20 mouse cellular contexts compared by ENCODE assay signal in the genomic region with DNA sequence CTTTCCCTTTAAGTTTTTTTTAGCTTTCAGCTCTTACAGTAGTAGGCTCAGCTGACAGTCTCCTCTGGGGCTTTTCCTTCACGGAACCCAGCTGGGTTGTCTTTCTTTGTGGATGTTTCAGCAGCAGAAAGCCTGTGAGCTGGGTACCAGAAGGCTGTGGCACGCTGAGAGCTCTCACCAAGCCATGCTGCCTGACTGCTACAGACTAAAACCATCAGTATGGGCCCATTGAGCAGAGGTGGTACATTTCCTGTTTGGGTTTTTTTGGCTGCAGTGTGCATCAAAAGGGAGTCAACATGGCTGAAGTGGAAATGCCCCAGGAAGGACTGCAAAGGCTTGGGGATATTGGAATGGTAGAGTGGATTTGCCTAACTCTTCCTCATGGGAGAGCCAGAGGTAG.
"Had no signal": no experiment of that assay in that cellular context is flagged by ENCODE, and none has a peak within 500 bp of the region (broad histone marks: within the 10 kb centered on the region; RNA-seq: fewer than 3 reads in every experiment).

No protein-coding gene starts in this region.

- H3K4me1 ChIP-seq: liver, embryonic 12.5 days; liver, embryonic 15.5 days; lung, embryonic 15.5 days had no signal

- H3K4me3 ChIP-seq: limb, embryonic 10.5 days; limb, embryonic 13.5 days; liver, embryonic 12.5 days; liver, embryonic 15.5 days; lung, embryonic 15.5 days; neural tube, embryonic 12.5 days; neural tube, embryonic 15.5 days had no signal

- H3K27ac ChIP-seq: kidney, postnatal 0 days; limb, embryonic 10.5 days; limb, embryonic 13.5 days; liver, embryonic 12.5 days; liver, embryonic 15.5 days; lung, embryonic 15.5 days; neural tube, embryonic 12.5 days; neural tube, embryonic 15.5 days; stomach, postnatal 0 days had no signal

- H3K9ac ChIP-seq: limb, embryonic 13.5 days; liver, embryonic 12.5 days; liver, embryonic 15.5 days; lung, embryonic 15.5 days; neural tube, embryonic 12.5 days; neural tube, embryonic 15.5 days had no signal

- H3K27me3 ChIP-seq: limb, embryonic 13.5 days; liver, embryonic 12.5 days; liver, embryonic 15.5 days; lung, embryonic 15.5 days; neural tube, embryonic 12.5 days; neural tube, embryonic 15.5 days had no signal

- H3K4me2 ChIP-seq: limb, embryonic 13.5 days; liver, embryonic 12.5 days; liver, embryonic 15.5 days; lung, embryonic 15.5 days; midbrain, embryonic 11.5 days; neural tube, embryonic 12.5 days; neural tube, embryonic 15.5 days had no signal

- DNase-seq: kidney, postnatal 36 days; liver; lung, adult 18-20 months; lung, postnatal 10 days; lung, postnatal 4 days; midbrain, embryonic 14.5 days; right cerebral cortex, adult 18-20 months; right cerebral cortex, postnatal 14 days; right cerebral cortex, postnatal 4 days; thymus, postnatal 36 days had no signal

- H3K36me3 ChIP-seq: limb, embryonic 10.5 days; limb, embryonic 13.5 days; liver, embryonic 12.5 days; liver, embryonic 15.5 days; lung, embryonic 15.5 days; neural tube, embryonic 15.5 days had no signal

- ATAC-seq: liver, embryonic 12.5 days had no signal

- H3K9me3 ChIP-seq: limb, embryonic 10.5 days; limb, embryonic 13.5 days; liver, embryonic 12.5 days; liver, embryonic 15.5 days; lung, embryonic 15.5 days; neural tube, embryonic 12.5 days; neural tube, embryonic 15.5 days had no signal
